Mouse (Mus musculus) MEL (cell line): ENCODE data around the gene Hspa1b.
"Not testable (repeated sequence)": the region's sequence is repeated elsewhere in the genome, so short reads cannot be mapped to it uniquely, and the experiment has no call there.

ENCODE experiments used
- CHD2 ChIP-seq: IDR thresholded peaks from 2 replicates; pipeline ENCODE4 v1.6.1; 2011; ENCODE audit warnings: low read length, improper control_type of control experiment
- CTCF ChIP-seq, 3 experiments: IDR thresholded peaks in 2 of 3; conservative IDR thresholded peaks in 1 of 3; 2 replicates each; pipeline ENCODE4 v1.5.1; 2011 to 2012; ENCODE audit warnings: low read length in 3 of 3, low read depth in 2 of 3, mild to moderate bottlenecking in 2 of 3, improper control_type of control experiment in 1 of 3, inconsistent platforms in 1 of 3, mixed read lengths in 1 of 3, moderate library complexity in 1 of 3; ENCODE audit not compliant: control insufficient read depth in 1 of 3, insufficient read depth in 1 of 3, poor library complexity in 1 of 3, severe bottlenecking in 1 of 3
- E2F4 ChIP-seq: IDR thresholded peaks from 2 replicates; pipeline ENCODE4 v1.6.1; 2011; ENCODE audit warnings: low read depth, low read length, improper control_type of control experiment, borderline replicate concordance
- EP300 ChIP-seq, 2 experiments: IDR thresholded peaks; 2 replicates each; pipeline ENCODE4 v1.6.1; 2011; ENCODE audit warnings: improper control_type of control experiment in 2 of 2, low read length in 2 of 2, low read depth in 1 of 2, mild to moderate bottlenecking in 1 of 2
- GABPA ChIP-seq: IDR thresholded peaks from 2 replicates; pipeline ENCODE4 v1.6.1; 2012; ENCODE audit warnings: low read depth, mild to moderate bottlenecking, inconsistent platforms, low read length, improper control_type of control experiment, moderate library complexity
- HCFC1 ChIP-seq: IDR thresholded peaks from 2 replicates; pipeline ENCODE4 v1.6.1; 2012; ENCODE audit warnings: low read depth, mild to moderate bottlenecking, inconsistent platforms, low read length, improper control_type of control experiment, moderate library complexity
- MAX ChIP-seq: IDR thresholded peaks from 2 replicates; pipeline ENCODE4 v1.6.1; 2011; ENCODE audit warnings: low read length, improper control_type of control experiment
- MEF2A ChIP-seq: IDR thresholded peaks from 2 replicates; pipeline ENCODE4 v1.6.1; 2014; ENCODE audit warnings: low read depth, mild to moderate bottlenecking, inconsistent platforms, low read length, improper control_type of control experiment; ENCODE audit not compliant: poor library complexity, insufficient replicate concordance, severe bottlenecking; ENCODE audit errors: extremely low read depth
- MXI1 ChIP-seq: IDR thresholded peaks from 2 replicates; pipeline ENCODE4 v1.6.1; 2011; ENCODE audit warnings: mild to moderate bottlenecking, low read depth, low read length, improper control_type of control experiment
- POLR2A ChIP-seq, 2 experiments: IDR thresholded peaks; 2 replicates each; pipeline ENCODE4 v1.6.1; 2011 to 2012; ENCODE audit warnings: low read length in 2 of 2, mild to moderate bottlenecking in 2 of 2, control low read depth in 1 of 2, improper control_type of control experiment in 1 of 2, low read depth in 1 of 2, moderate library complexity in 1 of 2; ENCODE audit not compliant: control insufficient read depth in 1 of 2, insufficient read depth in 1 of 2, poor library complexity in 1 of 2
- POLR2AphosphoS2 ChIP-seq: IDR thresholded peaks from 2 replicates; pipeline ENCODE4 v1.6.1; 2011; ENCODE audit warnings: low read length, improper control_type of control experiment
- RAD21 ChIP-seq: IDR thresholded peaks from 2 replicates; pipeline ENCODE4 v1.6.1; 2011; ENCODE audit warnings: mild to moderate bottlenecking, low read depth, low read length, improper control_type of control experiment
- TCF12 ChIP-seq: IDR thresholded peaks from 2 replicates; pipeline ENCODE4 v1.6.1; 2014; ENCODE audit warnings: low read depth, mild to moderate bottlenecking, inconsistent platforms, low read length, improper control_type of control experiment, moderate library complexity

- TF ChIP-seq POLR2A (IDR thresholded peaks at IDR 0.05; ENCODE audit: control insufficient read depth in 1 of 2, insufficient read depth in 1 of 2, low read depth in 1 of 2, low read length in 2 of 2, poor library complexity in 1 of 2) (peak; percentile 45 to 58; a peak in 1 of 4 replicates), MXI1 (0 out of 2 replicates have a peak, but pooled peaks have one; percentile 34)
- not testable (repeated sequence) for TF ChIP-seq CTCF (IDR thresholded peaks at IDR 0.05 in 2 of 3, conservative IDR thresholded peaks at IDR 0.05 in 1 of 3; ENCODE audit: control insufficient read depth in 1 of 3, insufficient read depth in 1 of 3, low read depth in 2 of 3, low read length in 3 of 3, poor library complexity in 1 of 3, severe bottlenecking in 1 of 3); CHD2; GABPA; POLR2AphosphoS2; HCFC1; EP300 (IDR thresholded peaks at IDR 0.05; ENCODE audit: low read depth in 1 of 2, low read length in 2 of 2); RAD21; TCF12; MAX; E2F4; MEF2A
Measured at GRCm38 (mm10) chr17:34995927-34996326, 36.9 kb upstream of the Hspa1b start.
